Mouse (Mus musculus): ENCODE measurements at regions not wholly inside any gene's neighbourhood (a gene's known extent, or its start where the extent isn't known, plus 50 kb on each side); places are given as distances from the start of the nearest gene placed in this dataset.

DNA sequence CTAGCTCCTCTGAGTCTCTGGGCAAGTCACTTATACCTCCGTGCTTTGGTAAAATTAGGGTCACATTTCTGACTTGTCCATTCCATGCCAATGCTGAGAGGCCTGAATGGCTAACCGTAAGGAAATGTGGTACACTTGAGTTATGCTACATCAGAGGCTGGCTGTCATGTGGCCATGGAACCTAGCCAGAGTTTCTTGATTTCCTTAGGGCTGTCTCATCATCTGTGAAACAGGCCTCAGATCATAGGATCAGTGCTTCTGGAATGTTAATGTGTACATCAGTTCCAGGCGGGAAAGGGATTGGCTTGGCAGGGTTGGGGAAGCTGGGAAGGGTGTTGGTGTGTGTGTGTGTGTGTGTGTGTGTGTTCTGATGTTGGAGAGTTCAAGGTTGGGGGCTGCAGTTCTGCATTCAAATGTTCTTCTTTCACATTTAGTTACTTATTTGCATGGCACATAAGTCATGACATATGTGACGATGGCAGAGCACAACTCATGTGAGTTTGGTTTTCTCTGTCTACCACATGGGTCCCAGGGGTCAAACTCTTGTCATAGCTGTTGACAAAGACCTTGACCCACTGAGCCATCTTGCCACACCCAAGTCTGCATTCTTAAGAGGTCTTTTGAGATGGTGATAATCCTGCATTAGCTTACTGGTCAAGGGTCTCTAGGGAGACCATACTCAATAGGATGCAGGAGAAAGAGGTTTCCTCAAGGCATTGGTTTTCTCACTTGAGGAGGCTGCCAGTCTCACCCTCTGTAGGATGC is 299.9 kb downstream of the Slc4a3 start:
- no peak overlapping the region for H3K9ac ChIP-seq (ENCODE audit: low read length)
- no peaks in the 10 kb centered on the region for H3K27me3 ChIP-seq (replicated peaks; ENCODE audit: control insufficient read depth, insufficient read depth, low read length)
- no peak overlapping the region for H3K4me3 ChIP-seq (ENCODE audit: low read depth, low read length)
- no peak overlapping the region for H3K4me2 ChIP-seq (ENCODE audit: low read length)
- 85% methylated on average over 4 of the region's 4 CpGs for WGBS
- ATAC-seq (replicated peaks; ENCODE audit: low FRiP score, low TSS enrichment, low read depth), result no peak
- no peaks in the 10 kb centered on the region for H3K9me3 ChIP-seq (ENCODE audit: control insufficient read depth, low read length)
- H3K36me3 ChIP-seq (ENCODE audit: control insufficient read depth, insufficient read depth, low read length), result no peaks in the 10 kb centered on the region
- no peak overlapping the region for H3K27ac ChIP-seq (ENCODE audit: low read depth)
- H3K4me1 ChIP-seq (replicated peaks; ENCODE audit: control insufficient read depth, insufficient read depth, low read length), result 0 out of 2 replicates have a peak, but pooled peaks cover 8% of the 10 kb centered on the region
- no peak for DNase-seq (ENCODE audit: low spot score)

DNA sequence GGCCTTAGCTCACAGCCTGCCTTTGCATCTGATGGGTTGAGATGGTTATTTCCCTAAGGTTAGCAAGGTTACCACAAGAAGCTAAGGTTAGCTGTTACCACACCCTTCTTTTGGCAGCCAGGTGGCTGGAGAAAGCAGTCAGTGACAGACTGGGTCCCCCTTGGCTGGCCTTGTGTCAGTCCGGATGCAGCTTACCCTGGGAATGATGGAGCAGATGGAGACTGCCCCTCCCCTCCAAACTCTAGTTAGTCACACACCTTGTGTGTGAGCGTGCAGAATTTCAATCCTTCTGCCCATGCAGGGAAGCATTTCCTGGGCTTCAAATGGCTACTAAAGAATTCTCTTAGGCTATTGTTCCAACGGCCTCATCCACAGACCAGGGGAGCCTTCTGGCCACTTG is 301.6 kb downstream of the Slc4a3 start:
- Histone ChIP-seq H3K9me3 (ENCODE audit: control insufficient read depth, low read length) (no peaks in the 10 kb centered on the region), H3K4me2 (ENCODE audit: low read length) (no peak overlapping the region), H3K4me1 (replicated peaks; ENCODE audit: control insufficient read depth, insufficient read depth, low read length) (0 out of 2 replicates have a peak, but pooled peaks cover 8% of the 10 kb centered on the region), H3K9ac (ENCODE audit: low read length) (no peak overlapping the region), H3K36me3 (ENCODE audit: control insufficient read depth, insufficient read depth, low read length) (no peaks in the 10 kb centered on the region), H3K4me3 (ENCODE audit: low read depth, low read length) (no peak overlapping the region), H3K27ac (ENCODE audit: low read depth) (no peak overlapping the region), H3K27me3 (replicated peaks; ENCODE audit: control insufficient read depth, insufficient read depth, low read length) (no peaks in the 10 kb centered on the region)
- 72% methylated on average over 3 of the region's 3 CpGs for WGBS
- DNase-seq (ENCODE audit: low spot score) (no peak), ATAC-seq (replicated peaks; ENCODE audit: low FRiP score, low TSS enrichment, low read depth) (no peak)

DNA sequence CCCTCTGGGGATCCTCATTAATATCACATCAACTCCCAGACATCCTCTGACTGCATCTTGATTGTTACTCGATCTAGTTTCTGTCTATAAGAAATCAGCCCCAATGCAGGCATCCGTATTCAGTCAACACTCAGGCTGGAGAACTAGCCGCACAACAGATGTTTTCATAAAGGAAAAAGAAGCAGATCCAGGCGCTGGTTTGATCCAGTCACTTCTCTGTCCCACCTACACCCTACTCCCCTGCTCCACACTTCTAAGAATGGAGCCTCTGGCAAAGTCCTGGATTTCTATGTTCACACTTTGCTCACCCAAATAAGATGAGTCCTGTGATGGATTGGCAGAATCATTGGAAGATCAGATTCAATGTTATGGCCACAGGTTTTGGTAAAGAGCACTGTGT is 302.4 kb downstream of the Slc4a3 start:
- H3K36me3 ChIP-seq (ENCODE audit: control insufficient read depth, insufficient read depth, low read length), result no peaks in the 10 kb centered on the region
- no peak overlapping the region for H3K4me3 ChIP-seq (ENCODE audit: low read depth, low read length)
- ATAC-seq (replicated peaks; ENCODE audit: low FRiP score, low TSS enrichment, low read depth), result no peak
- no peak overlapping the region for H3K27ac ChIP-seq (ENCODE audit: low read depth)
- 0 out of 2 replicates have a peak, but pooled peaks cover 8% of the 10 kb centered on the region for H3K4me1 ChIP-seq (replicated peaks; ENCODE audit: control insufficient read depth, insufficient read depth, low read length)
- WGBS, result 76% methylated on average over 4 of the region's 4 CpGs
- no peaks in the 10 kb centered on the region for H3K9me3 ChIP-seq (ENCODE audit: control insufficient read depth, low read length)
- no peak for DNase-seq (ENCODE audit: low spot score)
- no peak overlapping the region for H3K4me2 ChIP-seq (ENCODE audit: low read length)
- no peaks in the 10 kb centered on the region for H3K27me3 ChIP-seq (replicated peaks; ENCODE audit: control insufficient read depth, insufficient read depth, low read length)
- no peak overlapping the region for H3K9ac ChIP-seq (ENCODE audit: low read length)

DNA sequence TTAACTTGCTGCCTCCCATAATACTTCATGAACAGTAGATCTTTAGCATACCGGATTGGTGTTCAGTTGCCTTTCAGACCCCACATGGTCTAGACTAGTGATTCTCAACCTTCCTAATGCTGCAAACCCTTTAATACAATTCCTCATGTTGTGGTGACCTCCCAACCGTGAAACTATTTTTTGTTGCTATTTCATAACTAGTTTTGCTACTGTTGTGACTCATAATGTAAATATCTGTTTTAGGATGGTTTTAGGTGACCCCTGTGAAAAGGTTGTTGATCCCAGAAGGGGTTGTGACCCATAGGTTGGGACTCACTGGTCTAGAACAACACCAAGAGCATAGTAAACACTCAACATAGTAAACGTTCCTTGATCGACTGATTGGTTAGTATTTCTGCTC is 304.1 kb downstream of the Slc4a3 start:
- DNase-seq (ENCODE audit: low spot score) (no peak), ATAC-seq (replicated peaks; ENCODE audit: low FRiP score, low TSS enrichment, low read depth) (no peak)
- Histone ChIP-seq H3K4me2 (ENCODE audit: low read length) (no peak overlapping the region), H3K9ac (ENCODE audit: low read length) (no peak overlapping the region), H3K4me3 (ENCODE audit: low read depth, low read length) (no peak overlapping the region), H3K27me3 (replicated peaks; ENCODE audit: control insufficient read depth, insufficient read depth, low read length) (no peaks in the 10 kb centered on the region), H3K9me3 (ENCODE audit: control insufficient read depth, low read length) (no peaks in the 10 kb centered on the region), H3K36me3 (ENCODE audit: control insufficient read depth, insufficient read depth, low read length) (no peaks in the 10 kb centered on the region), H3K27ac (ENCODE audit: low read depth) (no peak overlapping the region), H3K4me1 (replicated peaks; ENCODE audit: control insufficient read depth, insufficient read depth, low read length) (0 out of 2 replicates have a peak, but pooled peaks cover 2% of the 10 kb centered on the region)
- WGBS, result 90% methylated on average over 4 of the region's 4 CpGs

DNA sequence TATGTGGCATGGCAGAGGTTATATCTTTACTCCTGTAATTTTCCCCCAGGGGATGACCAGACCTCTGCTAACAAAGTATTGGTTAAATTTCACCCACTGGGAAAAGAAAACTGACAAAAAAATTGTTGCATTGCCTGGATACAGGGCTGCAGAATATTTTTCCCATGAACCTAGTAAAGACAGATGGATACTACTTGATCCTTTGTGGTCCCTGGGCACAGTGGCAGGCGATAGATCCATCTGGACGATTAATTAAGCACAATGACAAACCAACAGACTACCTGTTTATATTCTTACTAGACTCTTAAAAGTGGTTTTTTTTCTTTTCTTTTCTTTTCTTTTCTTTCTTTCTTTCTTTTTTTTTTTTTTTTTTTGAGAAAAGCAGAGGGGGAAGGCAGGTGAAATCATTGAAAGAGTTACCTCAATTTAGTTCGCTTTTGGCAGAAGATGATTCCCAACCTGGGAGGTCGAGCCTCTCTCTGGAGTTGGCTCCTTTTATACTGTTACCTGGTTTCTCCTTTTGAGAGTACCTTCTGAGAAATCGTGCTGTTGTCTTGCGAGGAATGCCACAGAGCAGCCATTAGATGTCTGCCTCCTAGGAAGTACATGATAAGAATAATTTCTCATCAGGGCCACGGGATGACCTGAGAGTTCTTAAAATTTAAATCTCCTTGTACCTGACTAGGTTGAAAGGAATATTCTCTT is 312.6 kb downstream of the Slc4a3 start:
- Histone ChIP-seq H3K27me3 (replicated peaks; ENCODE audit: control insufficient read depth, insufficient read depth, low read length) (no peaks in the 10 kb centered on the region), H3K9me3 (ENCODE audit: control insufficient read depth, low read length) (no peaks in the 10 kb centered on the region), H3K9ac (ENCODE audit: low read length) (no peak overlapping the region), H3K27ac (ENCODE audit: low read depth) (no peak overlapping the region), H3K4me2 (ENCODE audit: low read length) (no peak overlapping the region), H3K36me3 (ENCODE audit: control insufficient read depth, insufficient read depth, low read length) (no peaks in the 10 kb centered on the region), H3K4me1 (replicated peaks; ENCODE audit: control insufficient read depth, insufficient read depth, low read length) (no peaks in the 10 kb centered on the region), H3K4me3 (ENCODE audit: low read depth, low read length) (no peak overlapping the region)
- DNase-seq (ENCODE audit: low spot score) (no peak), ATAC-seq (replicated peaks; ENCODE audit: low FRiP score, low TSS enrichment, low read depth) (no peak)
- 87% methylated on average over 7 of the region's 7 CpGs for WGBS

DNA sequence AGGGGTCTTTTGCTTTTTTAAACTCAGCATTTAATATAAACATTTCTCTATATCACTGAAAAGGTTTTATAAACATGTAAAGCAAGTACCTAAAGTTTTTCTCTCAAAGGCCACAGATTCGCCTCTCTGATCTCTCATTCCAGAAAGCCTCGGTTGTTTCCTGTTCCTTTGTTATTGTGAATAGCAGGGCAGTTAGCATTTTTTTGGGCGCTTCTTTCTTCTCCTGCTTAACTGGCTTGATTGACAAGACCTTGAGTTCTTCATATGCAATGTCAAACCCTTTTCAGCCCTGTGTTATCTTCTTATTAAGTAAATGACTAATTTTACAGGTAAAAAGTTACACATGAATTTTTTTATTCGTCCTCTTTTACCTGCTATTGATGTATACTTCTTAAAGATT is 316.7 kb downstream of the Slc4a3 start:
- H3K9me3 ChIP-seq (ENCODE audit: control insufficient read depth, low read length), result no peaks in the 10 kb centered on the region
- DNase-seq (ENCODE audit: low spot score) (no peak), ATAC-seq (replicated peaks; ENCODE audit: low FRiP score, low TSS enrichment, low read depth) (no peak)
- H3K4me2 ChIP-seq (ENCODE audit: low read length), result no peak overlapping the region
- H3K4me3 ChIP-seq (ENCODE audit: low read depth, low read length), result no peak overlapping the region
- no peaks in the 10 kb centered on the region for H3K27me3 ChIP-seq (replicated peaks; ENCODE audit: control insufficient read depth, insufficient read depth, low read length)
- H3K4me1 ChIP-seq (replicated peaks; ENCODE audit: control insufficient read depth, insufficient read depth, low read length), result no peaks in the 10 kb centered on the region; the same call in 1 of the 2 replicates
- no peaks in the 10 kb centered on the region for H3K36me3 ChIP-seq (ENCODE audit: control insufficient read depth, insufficient read depth, low read length)
- 62% methylated on average over 4 of the region's 4 CpGs for WGBS
- H3K27ac ChIP-seq (ENCODE audit: low read depth), result no peak overlapping the region
- no peak overlapping the region for H3K9ac ChIP-seq (ENCODE audit: low read length)

DNA sequence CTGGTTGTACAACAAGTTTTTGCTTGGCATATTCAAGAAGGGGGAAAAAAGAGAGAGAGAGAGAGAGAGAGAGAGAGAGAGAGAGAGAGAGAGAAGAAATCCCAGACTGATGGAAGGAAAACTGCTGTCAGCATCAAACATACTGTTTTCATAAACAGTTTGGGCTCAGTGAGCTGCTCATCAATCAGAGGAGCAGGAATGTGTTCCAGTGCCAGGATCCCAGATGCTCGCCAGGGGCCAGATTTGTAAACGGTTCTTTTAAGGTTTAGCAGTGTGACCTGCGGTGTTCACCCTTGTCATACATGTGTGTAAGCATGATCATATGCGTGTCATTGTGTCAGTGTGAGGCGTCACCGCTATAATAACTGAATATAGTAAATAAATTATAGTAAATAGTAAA is 320.5 kb downstream of the Slc4a3 start:
- H3K4me2 ChIP-seq (ENCODE audit: low read length), result no peak overlapping the region
- DNase-seq (ENCODE audit: low spot score) (no peak), ATAC-seq (replicated peaks; ENCODE audit: low FRiP score, low TSS enrichment, low read depth) (no peak)
- no peaks in the 10 kb centered on the region for H3K9me3 ChIP-seq (ENCODE audit: control insufficient read depth, low read length)
- no peak overlapping the region for H3K4me3 ChIP-seq (ENCODE audit: low read depth, low read length)
- no peaks in the 10 kb centered on the region for H3K27me3 ChIP-seq (replicated peaks; ENCODE audit: control insufficient read depth, insufficient read depth, low read length)
- H3K9ac ChIP-seq (ENCODE audit: low read length), result no peak overlapping the region
- no peaks in the 10 kb centered on the region; the same call in 1 of the 2 replicates for H3K4me1 ChIP-seq (replicated peaks; ENCODE audit: control insufficient read depth, insufficient read depth, low read length)
- H3K27ac ChIP-seq (ENCODE audit: low read depth), result no peak overlapping the region
- no peaks in the 10 kb centered on the region for H3K36me3 ChIP-seq (ENCODE audit: control insufficient read depth, insufficient read depth, low read length)
- WGBS, result 53% methylated on average over 6 of the region's 6 CpGs

DNA sequence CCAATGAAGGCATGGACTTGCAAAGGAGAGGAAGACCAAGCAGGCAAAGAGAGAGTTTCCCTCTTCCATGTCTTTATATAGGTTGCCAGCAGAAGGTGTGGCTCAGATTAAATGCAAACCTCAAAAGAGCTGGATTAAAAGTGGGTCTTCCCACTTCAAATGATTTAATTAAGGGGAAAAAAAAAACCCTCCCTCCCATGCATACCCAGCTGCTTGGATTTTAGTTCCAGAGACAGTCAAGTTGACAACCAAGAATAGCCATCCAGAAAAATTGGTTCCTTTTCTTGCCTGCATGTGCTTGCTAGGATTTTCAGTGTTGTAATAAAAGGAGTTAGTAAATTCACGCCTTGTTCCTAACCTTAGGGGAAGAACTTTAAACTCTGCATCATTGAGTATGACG is 323.3 kb downstream of the Slc4a3 start:
- no peak overlapping the region for H3K4me2 ChIP-seq (ENCODE audit: low read length)
- H3K9me3 ChIP-seq (ENCODE audit: control insufficient read depth, low read length), result no peaks in the 10 kb centered on the region
- H3K4me3 ChIP-seq (ENCODE audit: low read depth, low read length), result no peak overlapping the region
- WGBS, result 76% methylated on average over 2 of the region's 2 CpGs
- no peak overlapping the region for H3K9ac ChIP-seq (ENCODE audit: low read length)
- ATAC-seq (replicated peaks; ENCODE audit: low FRiP score, low TSS enrichment, low read depth) (no peak), DNase-seq (ENCODE audit: low spot score) (no peak)
- H3K4me1 ChIP-seq (replicated peaks; ENCODE audit: control insufficient read depth, insufficient read depth, low read length), result no peaks in the 10 kb centered on the region; the same call in 1 of the 2 replicates
- H3K36me3 ChIP-seq (ENCODE audit: control insufficient read depth, insufficient read depth, low read length), result no peaks in the 10 kb centered on the region
- no peak overlapping the region for H3K27ac ChIP-seq (ENCODE audit: low read depth)
- no peaks in the 10 kb centered on the region for H3K27me3 ChIP-seq (replicated peaks; ENCODE audit: control insufficient read depth, insufficient read depth, low read length)
